Mouse (Mus musculus) urinary bladder, postnatal 10 days (tissue): ENCODE results near the gene Hba-x.
"Not testable (repeated sequence)": the region's sequence is repeated elsewhere in the genome, so short reads cannot be mapped to it uniquely, and the experiment has no call there.

Experiments
- DNase-seq: peaks from one replicate; pipeline ENCODE4 v3.0.0; 2022; ENCODE audit warnings: low spot score

The Hba-x gene

GRCm38 (mm10) chr11:32285887-32286286, 9.7 kb downstream of the Hba-x start:
- not testable (repeated sequence) for DNase-seq

GRCm38 (mm10) chr11:32286695-32287492, 10.7 kb downstream of the Hba-x start, which contains the start of gene Hbq1b:
Hbq1b (plus strand) TSS chr11:32286965.
- DNase-seq, result peak; percentile 22

GRCm38 (mm10) chr11:32287493-32287825, 11.3 kb downstream of the Hba-x start:
- DNase-seq, result no peak

GRCm38 (mm10) chr11:32292819-32293218, 16.6 kb downstream of the Hba-x start:
- not testable (repeated sequence) for DNase-seq

- DNase-seq, result not testable (repeated sequence)
Observed at GRCm38 (mm10) chr11:32293479-32293878, 17.3 kb downstream of the Hba-x start.

- not testable (repeated sequence) for DNase-seq
Observed at GRCm38 (mm10) chr11:32296203-32296602, 20.0 kb downstream of the Hba-x start, which contains the start of gene Hba-a2. Hba-a2 (plus strand) TSS chr11:32296489.

- DNase-seq, result not testable (repeated sequence)
Observed at GRCm38 (mm10) chr11:32297417-32297816, 21.2 kb downstream of the Hba-x start.

GRCm38 (mm10) chr11:32297866-32298531, 21.8 kb downstream of the Hba-x start:
- no peak for DNase-seq

GRCm38 (mm10) chr11:32298532-32298918, 22.3 kb downstream of the Hba-x start:
- no peak for DNase-seq

GRCm38 (mm10) chr11:32299865-32300264, 23.7 kb downstream of the Hba-x start, which contains the start of gene Hbq1a:
Hbq1a (plus strand) TSS chr11:32300069.
- not testable (repeated sequence) for DNase-seq

GRCm38 (mm10) chr11:32300279-32301267, 24.4 kb downstream of the Hba-x start:
- no peak for DNase-seq

- no peak for DNase-seq
Observed at GRCm38 (mm10) chr11:32301506-32301905, 25.3 kb downstream of the Hba-x start.

GRCm38 (mm10) chr11:32302824-32303419, 26.7 kb downstream of the Hba-x start:
- no peak for DNase-seq

GRCm38 (mm10) chr11:32303455-32303854, 27.3 kb downstream of the Hba-x start:
- DNase-seq, result no peak

GRCm38 (mm10) chr11:32307006-32307405, 30.8 kb downstream of the Hba-x start:
- no peak for DNase-seq

GRCm38 (mm10) chr11:32309446-32309845, 33.2 kb downstream of the Hba-x start:
- DNase-seq, result no peak

- DNase-seq, result no peak
Observed at GRCm38 (mm10) chr11:32309928-32310327, 33.7 kb downstream of the Hba-x start.

- DNase-seq, result no peak
Observed at GRCm38 (mm10) chr11:32316009-32316408, 39.8 kb downstream of the Hba-x start.

- DNase-seq, result no peak
Observed at GRCm38 (mm10) chr11:32320507-32321195, 44.5 kb downstream of the Hba-x start.

- no peak for DNase-seq
Observed at GRCm38 (mm10) chr11:32321196-32321565, 45.0 kb downstream of the Hba-x start.

GRCm38 (mm10) chr11:32324609-32325008, 48.4 kb downstream of the Hba-x start:
- peak; percentile 71 for DNase-seq
